Comparison of ENCODE assay signal across 8 mouse cellular contexts in the genomic region with DNA sequence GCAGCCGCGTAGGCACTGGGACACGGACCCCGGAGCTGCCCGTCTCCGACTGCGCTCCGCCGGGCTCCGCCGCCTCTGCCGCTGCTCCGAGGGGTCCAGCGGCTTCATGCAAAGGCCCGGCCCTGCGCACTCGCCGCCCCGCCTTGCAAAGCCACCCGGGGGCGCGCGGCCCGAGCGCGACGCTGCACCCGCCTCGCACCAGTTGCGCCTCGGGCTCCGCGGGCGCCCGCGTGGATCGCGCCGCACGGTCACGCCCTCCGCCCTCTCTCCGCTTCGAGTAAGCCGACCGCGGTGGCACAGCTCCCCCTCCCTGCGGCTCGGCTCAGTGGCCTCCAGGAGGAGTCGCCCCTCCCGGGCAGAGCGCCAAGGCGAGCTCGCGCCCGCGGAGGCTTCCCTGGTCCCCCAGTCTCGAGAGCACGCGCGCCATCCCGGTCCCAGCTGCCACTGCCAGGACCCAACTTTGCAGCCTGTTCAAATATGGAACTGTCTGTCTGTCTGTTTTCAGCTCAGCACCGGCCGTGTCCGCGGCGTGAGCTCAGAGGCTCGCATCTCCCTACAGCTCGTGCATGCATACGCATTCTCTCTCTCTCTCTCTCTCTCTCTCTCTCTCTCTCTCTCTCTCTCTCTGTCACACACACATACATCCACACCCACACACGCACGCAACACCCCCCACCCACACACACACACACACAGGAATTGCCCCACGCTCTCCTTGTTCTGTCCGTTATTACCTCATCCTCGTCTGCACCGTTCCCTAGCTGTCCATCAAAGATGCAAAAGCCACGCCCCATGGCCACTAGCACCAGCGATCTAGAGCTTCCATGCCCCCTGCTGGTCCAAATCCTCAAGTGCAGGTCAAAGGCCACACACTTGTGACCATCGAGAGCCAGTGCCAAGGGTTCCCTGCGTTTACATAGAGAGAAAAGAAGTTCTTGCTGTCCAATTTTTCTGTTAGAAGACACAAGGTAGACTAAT. TPM values are rescaled to one million over a fixed set of nuclear protein-coding genes. Genes with fewer than 3 reads are reported as not detected.
DNase-seq lines count a peak whose midpoint lies in the region; ATAC-seq and TF ChIP-seq lines count a peak whose summit lies in the region.

A gene (minus strand): TSS at position 85 of the 978 bp plus-strand sequence.

- peak within 1 kb of the TSS; percentile 41 for H3K4me3 ChIP-seq in C2C12 (ENCODE audit: insufficient read depth, poor library complexity, severe bottlenecking)
- H3K4me3 ChIP-seq in heart, embryonic 13.5 days = peak within 1 kb of the TSS; percentile 74
- peak within 1 kb of the TSS; percentile 60 for H3K4me3 ChIP-seq in liver, embryonic 12.5 days
- peak within 1 kb of the TSS; percentile 81 for H3K4me3 ChIP-seq in stomach, embryonic 15.5 days (replicated peaks)

- H3ac ChIP-seq in C2C12 (ENCODE audit: control insufficient read depth, insufficient read length, low read depth) = peak within 1 kb of the TSS; percentile 81

- H3K27me3 ChIP-seq in C2C12 (ENCODE audit: control insufficient read depth, insufficient read depth, insufficient read length) = no peaks in the 10 kb centered on the region
- peaks cover 36% of the 10 kb centered on the region for H3K27me3 ChIP-seq in heart, embryonic 13.5 days (replicated peaks)
- peaks cover 43% of the 10 kb centered on the region for H3K27me3 ChIP-seq in liver, embryonic 12.5 days (replicated peaks)
- no peaks in the 10 kb centered on the region for H3K27me3 ChIP-seq in stomach, embryonic 15.5 days (replicated peaks)

- TF ChIP-seq CTCF in C2C12 (IDR thresholded peaks at IDR 0.05; ENCODE audit: control insufficient read depth, insufficient read depth, insufficient read length) = peak; percentile 90

- peaks cover 11% of the 10 kb centered on the region for H3K4me1 ChIP-seq in heart, embryonic 13.5 days
- H3K4me1 ChIP-seq in liver, embryonic 12.5 days = peaks cover 18% of the 10 kb centered on the region
- H3K4me1 ChIP-seq in stomach, embryonic 15.5 days = peaks cover 14% of the 10 kb centered on the region; the same call in 1 of the 2 replicates

- DNase-seq in brain, embryonic 18.5 days (ENCODE audit: low read depth, low spot score) = peak; percentile 82
- peak; percentile 97 for DNase-seq in kidney, postnatal 10 days
- DNase-seq in natural killer cell, adult 2 months (ENCODE audit: low spot score in 2 of 2) = peak; percentile 82 to 90

- peak within 1 kb of the TSS; percentile 90 for H3K9ac ChIP-seq in heart, embryonic 13.5 days
- peak within 1 kb of the TSS; percentile 59 for H3K9ac ChIP-seq in liver, embryonic 12.5 days
- H3K9ac ChIP-seq in stomach, embryonic 15.5 days = peak within 1 kb of the TSS; percentile 91

- H3K79me3 ChIP-seq in C2C12 (ENCODE audit: low read depth) = no peaks in the 10 kb centered on the region

- no peaks in the 10 kb centered on the region for H3K9me3 ChIP-seq in heart, embryonic 13.5 days
- H3K9me3 ChIP-seq in liver, embryonic 12.5 days (replicated peaks) = no peaks in the 10 kb centered on the region
- H3K9me3 ChIP-seq in stomach, embryonic 15.5 days = no peaks in the 10 kb centered on the region

- H3K36me3 ChIP-seq in C2C12 (ENCODE audit: control insufficient read depth, insufficient read depth) = no peaks in the 10 kb centered on the region
- no peaks in the 10 kb centered on the region for H3K36me3 ChIP-seq in heart, embryonic 13.5 days
- H3K36me3 ChIP-seq in liver, embryonic 12.5 days = no peaks in the 10 kb centered on the region
- 0 out of 2 replicates have a peak, but pooled peaks cover 3% of the 10 kb centered on the region for H3K36me3 ChIP-seq in stomach, embryonic 15.5 days

- H3K27ac ChIP-seq in heart, embryonic 13.5 days (replicated peaks) = peak within 1 kb of the TSS; percentile 63
- peak within 1 kb of the TSS; percentile 40; the same call in 1 of the 2 replicates for H3K27ac ChIP-seq in liver, embryonic 12.5 days
- peak within 1 kb of the TSS; percentile 93 for H3K27ac ChIP-seq in stomach, embryonic 15.5 days

- under 1% methylated on average over 80 of the region's 80 CpGs for WGBS in heart, embryonic 13.5 days
- 4% methylated on average over 78 of the region's 80 CpGs for WGBS in liver, embryonic 12.5 days (ENCODE audit: insufficient replicate concordance)
- WGBS in stomach, embryonic 15.5 days = under 1% methylated on average over 78 of the region's 80 CpGs

- ATAC-seq in erythroid progenitor cell, adult 5-6 weeks (replicated peaks; ENCODE audit: low FRiP score, poor library complexity, severe bottlenecking) = peak; percentile 83
- peak; percentile 84 for ATAC-seq in heart, embryonic 13.5 days (ENCODE audit: extremely low read depth, insufficient number of reproducible peaks, low FRiP score, low TSS enrichment)
- ATAC-seq in liver, embryonic 12.5 days = peak; percentile 84
- ATAC-seq in stomach, embryonic 15.5 days (ENCODE audit: insufficient read depth, low FRiP score, low read depth) = peak; percentile 90

- H3K4me2 ChIP-seq in heart, embryonic 13.5 days = peak within 1 kb of the TSS; percentile 99
- peak within 1 kb of the TSS; percentile 77 for H3K4me2 ChIP-seq in liver, embryonic 12.5 days
- H3K4me2 ChIP-seq in stomach, embryonic 15.5 days = peak within 1 kb of the TSS; percentile 89

- H3K79me2 ChIP-seq in C2C12 (ENCODE audit: control insufficient read depth, insufficient read depth) = no peaks in the 10 kb centered on the region

TF ChIP-seq in C2C12, 6 proteins besides CTCF, POLR2A, EP300 and RAD21:
- peak; percentile 13 for TF ChIP-seq MAX (IDR thresholded peaks at IDR 0.05)
- no peak for TF ChIP-seq FOSL1 (IDR thresholded peaks at IDR 0.05; ENCODE audit: insufficient read depth, low read length, poor library complexity, severe bottlenecking)
- no peak for TF ChIP-seq MYOD1 (IDR thresholded peaks at IDR 0.05; ENCODE audit: control insufficient read depth, insufficient read length, low read depth)
- TF ChIP-seq USF1 (IDR thresholded peaks at IDR 0.05; ENCODE audit: low read depth) = no peak
- TF ChIP-seq MYOG (IDR thresholded peaks at IDR 0.05; ENCODE audit: control insufficient read depth, extremely low read depth, insufficient read length) = no peak
- TF ChIP-seq CEBPB (IDR thresholded peaks at IDR 0.05; ENCODE audit: low read depth) = peak; percentile 18

RNA-seq across cellular contexts. Expression of the gene that starts here (rescaled TPM):
- polyA plus RNA-seq in C2C12 (2012; fragmentation: generic; extraction: Trizol) = 5.0 TPM
- 5.8 and 7.1 TPM in 2 replicates for total RNA-seq in erythroid progenitor cell, adult 5-6 weeks (2015; ENCODE audit: low replicate concordance)
- 1.2 and 2.6 TPM in 2 replicates for total RNA-seq in erythroid progenitor cell, adult 5-6 weeks (2017; ENCODE audit: low replicate concordance)
- 1.5 and 1.9 TPM in 2 replicates for polyA plus RNA-seq in heart, embryonic 13.5 days (2015; fragmentation: Nextera tagmentation; extraction: Ambion mirVana)
- polyA plus RNA-seq in liver, embryonic 12.5 days (2016; fragmentation: Nextera tagmentation; extraction: Ambion mirVana) = 2.7 and 2.9 TPM in 2 replicates
- polyA plus RNA-seq in stomach, embryonic 15.5 days (2015; fragmentation: Nextera tagmentation; extraction: Ambion mirVana) = 14.7 and 18.6 TPM in 2 replicates

Comparison
In these comparisons a context has a peak if more than half of its experiments do, and no peak if none do; other contexts are left out.
1. Peak in every context shown above with its lines: DNase-seq, ATAC-seq, H3K4me3 ChIP-seq and H3K27ac ChIP-seq.
2. H3K27ac ChIP-seq: peak in every context shown above with its lines; median percentile 93 in stomach, embryonic 15.5 days; 63 in heart, embryonic 13.5 days; 40 in liver, embryonic 12.5 days.